Mouse (Mus musculus): Measurements from ENCODE around the gene Fbxl4. TPM values are rescaled to one million over a fixed set of nuclear protein-coding genes. Genes with fewer than 3 reads are reported as not detected.

The Fbxl4 gene
- total RNA-seq, 4 experiments from 2014 or later: 25.1 to 35.6 (median 29.6) TPM

DNA sequence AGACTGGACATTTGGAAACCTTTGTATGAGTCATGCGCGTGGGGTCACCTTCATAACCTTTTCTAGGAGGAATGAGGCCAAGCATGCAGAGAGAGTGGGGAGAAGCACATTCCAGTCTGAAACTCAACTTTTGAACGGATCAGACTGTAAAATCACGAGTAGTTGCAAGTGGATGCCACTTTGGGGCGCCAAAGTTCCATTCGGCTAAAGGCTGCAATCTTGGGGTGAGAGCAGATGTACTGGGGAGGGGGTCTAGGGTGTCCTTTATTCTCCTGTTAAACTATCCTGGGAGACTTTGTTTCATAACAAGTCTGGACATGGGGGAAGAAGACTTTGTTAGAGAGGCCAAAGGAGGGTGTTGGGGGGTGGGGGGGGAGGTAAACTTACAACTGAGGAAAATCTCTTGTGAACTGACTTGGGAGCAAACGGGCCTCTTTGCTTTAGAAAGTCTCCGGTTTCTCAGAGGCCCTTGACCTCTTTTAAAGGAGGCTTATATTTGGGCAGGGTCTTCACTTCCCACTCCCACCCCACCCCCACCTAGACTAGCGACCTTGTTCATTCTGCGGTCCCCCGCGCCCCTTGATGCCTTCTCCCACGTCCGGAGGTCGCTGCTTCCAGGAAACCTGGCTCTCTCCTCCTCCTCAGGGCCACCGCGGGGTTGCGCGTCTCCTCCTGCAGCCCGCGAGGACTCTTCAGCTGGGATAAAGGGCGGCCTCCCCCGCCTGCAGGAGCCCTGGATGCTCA, 119.8 kb downstream of the Fbxl4 start:
- DNase-seq (ENCODE audit: low spot score in 2 of 2): no peak

DNA sequence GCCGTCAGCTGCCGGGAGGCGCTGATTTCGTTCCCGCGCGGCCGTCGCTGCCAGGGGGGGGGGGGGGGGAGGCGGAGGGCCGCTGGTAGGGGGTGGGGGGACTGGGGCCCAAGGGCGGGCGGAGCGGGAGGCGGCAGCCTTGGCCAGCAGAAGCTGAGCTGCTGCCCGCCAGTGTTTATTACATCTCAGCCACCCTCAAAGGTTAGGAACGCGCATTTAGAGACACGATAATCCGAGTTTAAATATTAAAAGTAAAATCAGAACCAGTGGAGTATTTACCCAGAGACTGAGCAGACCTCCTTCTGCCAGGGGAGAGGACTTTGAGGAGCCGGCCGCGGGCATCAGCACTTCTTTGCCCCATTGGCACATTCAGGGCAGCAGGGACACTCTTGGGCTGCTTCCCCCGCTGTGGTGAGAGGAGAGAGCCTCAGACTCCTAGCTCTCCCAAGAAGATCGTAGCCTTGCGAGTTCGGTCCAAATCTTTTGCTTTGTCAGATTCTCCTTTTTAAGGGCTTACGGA, 120.4 kb downstream of the Fbxl4 start:
- DNase-seq (ENCODE audit: low spot score in 2 of 2): no peak

DNA sequence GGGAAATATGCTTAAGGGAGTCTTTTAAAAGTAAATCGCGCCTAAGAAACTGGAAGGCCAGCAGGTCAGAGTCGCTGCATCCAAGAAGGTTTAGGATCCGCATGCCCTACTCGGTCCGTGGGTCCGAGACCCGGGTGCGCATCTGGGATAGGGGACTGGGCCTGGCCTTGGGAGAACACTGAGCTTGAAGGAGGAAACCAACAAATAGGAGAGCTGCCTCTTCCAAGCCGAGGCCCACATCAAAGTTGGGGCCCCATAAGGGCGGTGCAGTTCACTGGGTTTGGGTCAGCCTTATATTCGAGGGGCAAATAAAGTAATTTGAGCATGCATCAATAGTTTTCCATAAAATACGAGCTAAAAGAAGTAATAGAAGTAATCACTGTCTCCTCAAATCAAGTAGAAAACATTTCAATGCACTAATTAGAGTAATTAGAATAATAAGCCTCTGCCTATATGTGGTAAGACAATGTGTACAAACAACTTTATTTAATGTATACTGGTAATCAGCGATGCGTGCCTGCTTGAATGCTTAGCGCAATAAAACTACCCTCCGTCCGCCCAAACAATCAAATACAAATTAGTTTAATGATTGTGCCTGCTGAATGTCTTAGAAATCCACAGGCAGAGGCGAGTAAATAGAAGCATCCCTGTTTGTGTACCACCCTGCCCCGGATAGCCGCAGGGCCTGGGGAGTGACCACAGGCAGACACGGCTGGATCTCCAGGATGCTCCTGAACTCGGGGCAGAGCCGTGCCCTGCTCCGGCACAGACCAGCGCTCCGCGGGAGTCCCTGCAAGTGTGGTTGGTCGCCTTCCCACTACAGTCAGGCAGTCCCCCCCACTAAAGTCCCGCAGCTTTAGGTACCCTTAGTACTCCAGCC, 121.4 kb downstream of the Fbxl4 start:
- DNase-seq (ENCODE audit: low spot score in 2 of 2): no peak

DNA sequence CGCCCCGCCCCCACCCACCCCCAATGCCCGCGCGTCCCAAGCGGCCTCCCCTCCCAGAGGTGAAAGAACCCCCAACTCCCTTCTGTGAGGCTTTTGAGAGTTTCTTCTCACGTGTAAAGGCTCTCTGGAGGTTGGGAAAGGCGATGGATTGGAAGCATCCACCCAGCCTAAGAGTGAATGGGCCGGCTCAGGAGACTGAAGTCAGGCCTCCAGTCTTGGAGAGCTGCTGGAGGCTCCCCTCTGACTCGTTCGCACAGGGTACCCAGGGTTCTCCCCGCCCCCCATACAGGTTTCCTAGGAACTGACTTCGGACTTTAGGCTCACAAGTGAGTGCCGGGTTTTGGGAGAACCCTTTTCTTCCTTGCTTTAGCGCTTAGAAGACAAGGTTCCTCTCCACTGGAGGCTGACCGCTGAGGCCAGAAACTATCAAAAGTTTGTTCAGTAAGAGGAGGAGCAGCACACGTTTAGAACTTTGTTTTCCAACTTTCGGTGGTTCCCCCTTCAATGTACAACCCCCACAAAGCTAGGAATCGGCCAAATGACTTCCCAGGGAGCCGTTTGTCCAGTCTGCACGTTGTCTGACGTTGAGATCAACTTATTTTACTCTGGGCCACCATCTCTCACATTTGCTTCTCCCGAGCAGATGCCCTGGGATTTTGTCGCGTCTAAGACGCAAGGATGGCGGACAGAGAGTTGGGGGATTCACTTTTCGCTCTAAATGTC, 122.2 kb downstream of the Fbxl4 start:
- DNase-seq (ENCODE audit: low spot score in 2 of 2): no peak

DNA sequence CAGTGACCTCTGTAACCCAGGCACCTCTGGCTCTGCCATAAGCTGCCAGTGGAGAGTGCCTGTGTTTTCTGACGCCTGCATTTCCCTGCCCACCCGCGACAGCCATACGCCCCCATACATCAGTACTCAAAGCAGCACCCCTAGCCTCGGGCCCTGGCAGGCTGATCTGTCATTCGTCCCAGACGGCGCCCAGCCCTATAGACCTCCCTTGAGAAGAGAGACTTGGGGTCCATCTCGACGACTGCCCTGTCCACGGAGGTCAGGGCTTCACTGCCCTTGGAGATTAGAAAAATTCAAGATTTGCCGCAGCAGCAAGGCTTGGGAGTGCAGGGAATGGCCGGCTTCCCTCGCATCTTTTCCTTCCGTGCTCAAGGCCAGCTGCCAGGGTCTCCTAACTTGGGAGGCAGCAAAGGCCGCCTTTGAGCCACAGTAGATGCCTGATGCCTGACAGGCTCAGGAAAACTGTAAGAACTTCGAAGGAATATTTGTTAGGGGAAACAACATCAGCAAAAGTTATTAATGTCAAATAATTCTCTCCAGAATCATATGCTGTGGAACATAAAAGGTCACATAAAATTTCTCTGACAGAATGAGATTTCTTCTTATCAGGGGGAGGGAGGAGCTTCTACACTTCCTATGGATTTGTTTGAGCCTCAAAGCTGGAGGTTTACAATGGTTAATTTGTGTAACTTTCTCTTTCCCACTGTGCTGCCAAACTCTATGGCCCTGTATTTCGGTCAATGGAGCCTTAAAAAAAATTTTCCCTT, 122.9 kb downstream of the Fbxl4 start:
- no peak for DNase-seq (ENCODE audit: low spot score in 2 of 2)

DNA sequence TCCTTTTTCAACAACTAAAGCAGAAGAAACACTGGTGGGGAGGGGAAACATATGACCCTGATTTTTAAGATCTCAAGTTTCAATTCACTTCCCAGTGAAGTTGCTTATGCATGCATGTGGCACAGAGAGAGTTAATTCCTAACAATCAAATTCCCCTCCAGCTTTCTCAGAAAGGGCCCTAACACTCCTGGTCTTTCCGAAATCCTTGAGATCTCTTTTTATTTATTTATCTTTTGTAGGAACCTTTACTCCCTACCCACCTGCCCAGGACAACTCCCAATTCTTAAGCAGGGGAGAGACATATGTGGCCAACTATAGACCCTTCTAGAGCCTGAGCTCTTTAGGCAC, 123.5 kb downstream of the Fbxl4 start:
- no peak for DNase-seq (ENCODE audit: low spot score in 2 of 2)

DNA sequence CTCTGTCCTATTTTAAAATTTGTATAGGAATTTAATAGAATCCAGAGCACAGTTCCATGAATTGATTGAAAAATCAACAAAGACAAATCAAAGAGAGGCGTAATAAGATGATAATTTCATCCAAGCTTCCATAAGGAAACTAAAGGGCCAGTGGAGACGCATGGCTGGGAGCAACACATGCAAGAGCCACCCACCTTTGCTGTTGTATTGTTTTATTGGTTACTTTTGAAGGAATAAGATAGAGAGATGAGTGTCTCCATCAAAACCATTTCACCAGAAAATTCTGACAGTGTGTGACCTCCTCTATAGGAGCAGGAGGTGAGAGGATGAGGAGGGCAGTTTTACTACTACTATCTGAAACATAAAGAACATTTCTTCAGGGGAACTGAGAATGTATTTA, 124.8 kb downstream of the Fbxl4 start:
- no peak for DNase-seq (ENCODE audit: low spot score in 2 of 2)

DNA sequence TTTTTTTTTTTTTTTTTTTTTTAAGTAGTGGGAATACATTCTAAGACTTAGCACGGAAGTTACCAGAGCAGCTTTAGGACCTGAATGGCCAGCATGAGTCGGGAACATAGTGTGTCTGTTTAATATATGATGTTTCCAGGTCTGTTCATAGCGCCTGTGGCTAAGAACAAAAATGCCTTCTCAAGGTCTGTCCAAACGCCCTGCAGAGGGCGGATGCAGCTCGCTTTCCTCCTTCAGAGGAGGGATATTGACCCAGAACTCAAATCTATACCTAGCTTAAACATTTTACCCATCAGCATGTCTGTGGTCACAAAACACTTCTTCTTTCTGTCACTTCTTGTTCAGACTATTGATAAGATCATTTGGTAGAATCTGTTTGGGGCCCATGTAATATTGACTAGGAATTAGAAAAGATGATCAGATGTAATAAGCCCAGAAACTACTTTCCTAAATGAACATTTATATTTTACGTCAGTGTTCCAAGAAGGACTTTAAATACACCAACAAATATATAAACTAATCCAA, 125.5 kb downstream of the Fbxl4 start:
- no peak for DNase-seq (ENCODE audit: low spot score in 2 of 2)

DNA sequence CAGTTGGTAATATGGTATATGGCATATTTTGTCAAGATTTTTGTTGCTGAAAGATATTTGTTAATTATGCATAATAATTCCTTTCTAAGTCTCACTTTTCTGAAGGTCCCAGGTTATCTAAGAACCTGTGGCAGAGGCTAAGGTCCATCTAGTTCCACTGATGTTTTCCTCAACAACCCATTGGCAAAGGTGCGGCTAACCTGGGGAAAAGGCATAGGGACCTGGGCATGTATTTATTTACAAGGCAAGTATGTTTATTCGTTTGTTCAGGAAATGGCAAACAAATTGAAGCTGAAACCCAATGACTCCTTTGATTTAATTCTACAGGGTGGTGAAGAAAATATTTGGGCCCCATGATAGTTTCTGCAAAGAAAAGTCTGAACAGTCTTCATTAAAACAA, 126.2 kb downstream of the Fbxl4 start:
- DNase-seq (ENCODE audit: low spot score in 2 of 2): no peak

Other genes starting within 250 kb of the Fbxl4 start
- gene Pou3f2, start 130.8 kb downstream of the Fbxl4 start, total RNA-seq (2022): not detected

Data from gastrocnemius, adult 8-10 months (tissue).